16 mouse cellular contexts compared by ENCODE assay signal in genomic region chr2:128549561-128549960, GRCm38 (mm10). TPM values are rescaled to one million over a fixed set of nuclear protein-coding genes. Genes with fewer than 3 reads are reported as not detected.
DNase-seq lines count a peak whose midpoint lies in the region; ATAC-seq and TF ChIP-seq lines count a peak whose summit lies in the region.
"Had no signal": no experiment of that assay in that cellular context is flagged by ENCODE, and none has a peak within 500 bp of the region (broad histone marks: within the 10 kb centered on the region; RNA-seq: fewer than 3 reads in every experiment).

No protein-coding gene starts in this region.

- no peak overlapping the region for H3K4me2 ChIP-seq in liver, embryonic 11.5 days
- H3K4me2 ChIP-seq in liver, embryonic 12.5 days = no peak overlapping the region
- H3K4me2 ChIP-seq in neural tube, embryonic 14.5 days (ENCODE audit: low read depth, low read length) = no peak overlapping the region
- H3K4me2 ChIP-seq: forebrain, embryonic 13.5 days had no signal

- H3K4me3 ChIP-seq in heart, embryonic 10.5 days = no peak overlapping the region; the same call in 1 of the 2 replicates
- no peak overlapping the region for H3K4me3 ChIP-seq in heart, adult 2 months
- no peak overlapping the region for H3K4me3 ChIP-seq in liver, embryonic 11.5 days (ENCODE audit: low read depth, low read length)
- no peak overlapping the region for H3K4me3 ChIP-seq in liver, embryonic 12.5 days
- no peak overlapping the region for H3K4me3 ChIP-seq in neural tube, embryonic 14.5 days (ENCODE audit: low read depth, low read length)
- H3K4me3 ChIP-seq: forebrain, embryonic 13.5 days had no signal

- ATAC-seq in liver, embryonic 11.5 days (replicated peaks; ENCODE audit: low FRiP score) = peak; percentile 36; the same call in 1 of the 2 replicates
- ATAC-seq in liver, embryonic 12.5 days = no peak
- ATAC-seq in neural tube, embryonic 14.5 days (ENCODE audit: low read depth) = peak; percentile 68; the same call in 1 of the 2 replicates
- ATAC-seq: CD4-positive, CD25-positive, alpha-beta regulatory T cell, adult 4 months; forebrain, embryonic 13.5 days had no signal

- H3K9me3 ChIP-seq in heart, embryonic 10.5 days = no peaks in the 10 kb centered on the region
- H3K9me3 ChIP-seq in liver, embryonic 11.5 days (ENCODE audit: control insufficient read depth, low read length) = no peaks in the 10 kb centered on the region
- H3K9me3 ChIP-seq in liver, embryonic 12.5 days (replicated peaks) = no peaks in the 10 kb centered on the region
- H3K9me3 ChIP-seq in neural tube, embryonic 14.5 days (ENCODE audit: control insufficient read depth, low read length) = no peaks in the 10 kb centered on the region
- H3K9me3 ChIP-seq: forebrain, embryonic 13.5 days had no signal

- H3K27me3 ChIP-seq in heart, embryonic 10.5 days (ENCODE audit: insufficient read depth, poor library complexity, severe bottlenecking) = peaks cover 6% of the 10 kb centered on the region
- no peaks in the 10 kb centered on the region for H3K27me3 ChIP-seq in heart, adult 2 months (ENCODE audit: control insufficient read depth, insufficient read depth, low read length)
- H3K27me3 ChIP-seq in liver, embryonic 11.5 days (replicated peaks; ENCODE audit: control insufficient read depth, insufficient read depth, low read length) = no peaks in the 10 kb centered on the region
- no peaks in the 10 kb centered on the region for H3K27me3 ChIP-seq in liver, embryonic 12.5 days (replicated peaks)
- H3K27me3 ChIP-seq in neural tube, embryonic 14.5 days (ENCODE audit: control insufficient read depth, insufficient read depth, low read length) = no peaks in the 10 kb centered on the region
- H3K27me3 ChIP-seq: forebrain, embryonic 13.5 days had no signal

- peak overlapping the region; percentile 62 for H3K27ac ChIP-seq in heart, embryonic 10.5 days
- H3K27ac ChIP-seq in heart, adult 2 months = no peak overlapping the region
- H3K27ac ChIP-seq in liver, embryonic 11.5 days (ENCODE audit: low read depth, low read length) = peak overlapping the region; percentile 7; the same call in 1 of the 2 replicates
- no peak overlapping the region for H3K27ac ChIP-seq in liver, embryonic 12.5 days
- no peak overlapping the region for H3K27ac ChIP-seq in neural tube, embryonic 14.5 days (ENCODE audit: low read depth, low read length)
- H3K27ac ChIP-seq: forebrain, embryonic 13.5 days; liver, embryonic 14.5 days had no signal

- H3K36me3 ChIP-seq in heart, embryonic 10.5 days = no peaks in the 10 kb centered on the region
- H3K36me3 ChIP-seq in heart, adult 2 months (ENCODE audit: control insufficient read depth, insufficient read depth, low read length) = no peaks in the 10 kb centered on the region
- no peaks in the 10 kb centered on the region for H3K36me3 ChIP-seq in liver, embryonic 11.5 days (ENCODE audit: control insufficient read depth, insufficient read depth, low read length)
- H3K36me3 ChIP-seq in liver, embryonic 12.5 days = no peaks in the 10 kb centered on the region
- no peaks in the 10 kb centered on the region for H3K36me3 ChIP-seq in neural tube, embryonic 14.5 days (ENCODE audit: control insufficient read depth, insufficient read depth, low read length)

- TF ChIP-seq CTCF in heart, adult 2 months (IDR thresholded peaks at IDR 0.05) = no peak

- H3K4me1 ChIP-seq in heart, embryonic 10.5 days = peaks cover 10% of the 10 kb centered on the region
- H3K4me1 ChIP-seq in heart, adult 2 months (ENCODE audit: control insufficient read depth, insufficient read depth, low read length) = no peaks in the 10 kb centered on the region
- no peaks in the 10 kb centered on the region for H3K4me1 ChIP-seq in liver, embryonic 11.5 days (replicated peaks; ENCODE audit: control insufficient read depth, insufficient read depth, low read length)
- H3K4me1 ChIP-seq in liver, embryonic 12.5 days = 0 out of 2 replicates have a peak, but pooled peaks cover 3% of the 10 kb centered on the region
- H3K4me1 ChIP-seq in neural tube, embryonic 14.5 days (ENCODE audit: control insufficient read depth, insufficient read depth, low read length) = peaks cover 9% of the 10 kb centered on the region; the same call in 1 of the 2 replicates

- no peak for DNase-seq in heart, embryonic 10.5 days (ENCODE audit: low spot score)
- DNase-seq in heart, adult 2 months = no peak
- DNase-seq in liver, embryonic 11.5 days (ENCODE audit: low spot score) = no peak
- DNase-seq in embryo, embryonic 10.5 days (ENCODE audit: low spot score) = peak; percentile 28
- DNase-seq in cerebellum, adult 11-12 months = no peak
- DNase-seq in ovary, adult 18-20 months (ENCODE audit: low spot score) = no peak
- DNase-seq: gastrocnemius, postnatal 36 days; kidney, adult 2 months; thymus, postnatal 4 days had no signal

- WGBS in heart, embryonic 10.5 days = 29% methylated on average over 7 of the region's 7 CpGs
- WGBS in heart, adult 2 months = 18% methylated on average over 7 of the region's 7 CpGs
- WGBS in liver, embryonic 11.5 days = 45% methylated on average over 7 of the region's 7 CpGs
- 53% methylated on average over 7 of the region's 7 CpGs for WGBS in liver, embryonic 12.5 days (ENCODE audit: insufficient replicate concordance)
- WGBS in neural tube, embryonic 14.5 days = 38% methylated on average over 7 of the region's 7 CpGs

- H3K79me2 ChIP-seq in heart, adult 2 months (replicated peaks; ENCODE audit: control insufficient read depth, insufficient read depth, low read length) = no peaks in the 10 kb centered on the region

- no peak overlapping the region for H3K9ac ChIP-seq in heart, adult 2 months (ENCODE audit: low read depth, low read length)
- H3K9ac ChIP-seq in liver, embryonic 11.5 days (ENCODE audit: low read depth, low read length) = no peak overlapping the region
- H3K9ac ChIP-seq in liver, embryonic 12.5 days = no peak overlapping the region
- H3K9ac ChIP-seq in neural tube, embryonic 14.5 days (replicated peaks; ENCODE audit: low read depth, low read length) = no peak overlapping the region
- H3K9ac ChIP-seq: forebrain, embryonic 13.5 days; liver, embryonic 14.5 days had no signal

- intact Hi-C loops in heart, adult 2 months (cut with DNase I) = no loop called here

- TF ChIP-seq POLR2A in heart, adult 2 months (IDR thresholded peaks at IDR 0.05; ENCODE audit: insufficient read depth, low read depth, low read length) = no peak

- no peak for TF ChIP-seq EP300 in heart, adult 2 months (IDR thresholded peaks at IDR 0.05; ENCODE audit: insufficient read depth, low read depth, low read length)

RNA-seq across cellular contexts. Expression of gene Spdye4c, which starts 41.4 kb away (rescaled TPM):
- not detected in 2 replicates for polyA plus RNA-seq in heart, embryonic 10.5 days (2016; fragmentation: Nextera tagmentation; extraction: Ambion mirVana)
- not detected for total RNA-seq in heart, adult 2 months (2021)
- polyA plus RNA-seq in heart, adult 2 months (2012; rRNA removed) = not detected in 2 replicates
- polyA plus RNA-seq in liver, embryonic 11.5 days (2014; fragmentation: Nextera tagmentation; extraction: Ambion mirVana) = not detected in 2 replicates
- not detected in 2 replicates for polyA plus RNA-seq in liver, embryonic 12.5 days (2016; fragmentation: Nextera tagmentation; extraction: Ambion mirVana)
- not detected in 2 replicates for polyA plus RNA-seq in neural tube, embryonic 14.5 days (2014; fragmentation: Nextera tagmentation; extraction: Ambion mirVana)
- total RNA-seq: common myeloid progenitor, adult 5-6 weeks; gastrocnemius, postnatal 36 days; layer of hippocampus, postnatal 25 days had no signal
- polyA plus RNA-seq: CD4-positive, CD25-positive, alpha-beta regulatory T cell, adult 4 months; forebrain, embryonic 13.5 days; kidney, adult 2 months; liver, embryonic 14.5 days had no signal

Comparison
In these comparisons a context has a peak if more than half of its experiments do, and no peak if none do; other contexts are left out.
1. H3K27ac ChIP-seq: peak in heart, embryonic 10.5 days (single experiment) and liver, embryonic 11.5 days (single experiment); none in heart, adult 2 months (single experiment), liver, embryonic 12.5 days (single experiment) and neural tube, embryonic 14.5 days (single experiment).